Comparison of ENCODE assay signal across 26 mouse cellular contexts in genomic region chr15:74330131-74330530, GRCm38 (mm10).
DNase-seq lines count a peak whose midpoint lies in the region; ATAC-seq and TF ChIP-seq lines count a peak whose summit lies in the region.
"Had no signal": no experiment of that assay in that cellular context is flagged by ENCODE, and none has a peak within 500 bp of the region (broad histone marks: within the 10 kb centered on the region; RNA-seq: fewer than 3 reads in every experiment).

No protein-coding gene starts in this region.

- 72% methylated on average over 3 of the region's 3 CpGs for WGBS in midbrain, embryonic 11.5 days
- WGBS in midbrain, embryonic 15.5 days, result 53% methylated on average over 3 of the region's 3 CpGs
- 68% methylated on average over 3 of the region's 3 CpGs for WGBS in hindbrain, embryonic 16.5 days

- no peak overlapping the region for H3K4me3 ChIP-seq in layer of hippocampus, adult 2 months
- no peak overlapping the region for H3K4me3 ChIP-seq in midbrain, embryonic 11.5 days (ENCODE audit: low read depth, low read length)
- H3K4me3 ChIP-seq in midbrain, embryonic 15.5 days, result no peak overlapping the region
- H3K4me3 ChIP-seq in hindbrain, embryonic 16.5 days (ENCODE audit: low read length), result no peak overlapping the region
- H3K4me3 ChIP-seq: embryonic facial prominence, embryonic 10.5 days; embryonic facial prominence, embryonic 15.5 days; forebrain, embryonic 12.5 days; hindbrain, embryonic 10.5 days; hindbrain, embryonic 15.5 days; kidney, embryonic 15.5 days; liver, embryonic 12.5 days; midbrain, embryonic 12.5 days; stomach, embryonic 15.5 days had no signal

- no peak for TF ChIP-seq CTCF in layer of hippocampus, adult 2 months (conservative IDR thresholded peaks at IDR 0.05)

- no peak for DNase-seq in layer of hippocampus, adult 2 months (ENCODE audit: low spot score in 2 of 2)
- no peak for DNase-seq in layer of hippocampus, postnatal 10 days (ENCODE audit: low spot score in 2 of 2)
- peak; percentile 68 for DNase-seq in midbrain, embryonic 11.5 days (ENCODE audit: low spot score, missing footprints)
- DNase-seq in Muller cell, postnatal 12 days (ENCODE audit: inconsistent ontology term), result peak; percentile 6
- peak; percentile 41 to 48 for DNase-seq in left cerebral cortex, postnatal 36 days (ENCODE audit: low spot score in 2 of 2)
- no peak for DNase-seq in thymus, postnatal 36 days
- DNase-seq: adrenal gland, postnatal 25 days; cerebellum, adult 18-20 months; cerebellum, postnatal 10 days; heart, postnatal 14 days; kidney, adult 18-20 months; kidney, postnatal 36 days; liver, postnatal 0 days; lung, postnatal 36 days; thymus, postnatal 14 days had no signal

- no peaks in the 10 kb centered on the region for H3K9me3 ChIP-seq in midbrain, embryonic 11.5 days (ENCODE audit: control insufficient read depth, low read length)
- H3K9me3 ChIP-seq in midbrain, embryonic 15.5 days, result no peaks in the 10 kb centered on the region
- H3K9me3 ChIP-seq in hindbrain, embryonic 16.5 days (ENCODE audit: control insufficient read depth, low read length), result no peaks in the 10 kb centered on the region
- H3K9me3 ChIP-seq: embryonic facial prominence, embryonic 10.5 days; embryonic facial prominence, embryonic 15.5 days; forebrain, embryonic 12.5 days; hindbrain, embryonic 10.5 days; hindbrain, embryonic 15.5 days; kidney, embryonic 15.5 days; liver, embryonic 12.5 days; midbrain, embryonic 12.5 days; stomach, embryonic 15.5 days had no signal

- H3K9ac ChIP-seq in midbrain, embryonic 11.5 days (ENCODE audit: low read length), result no peak overlapping the region
- no peak overlapping the region for H3K9ac ChIP-seq in midbrain, embryonic 15.5 days
- H3K9ac ChIP-seq in hindbrain, embryonic 16.5 days (ENCODE audit: low read depth, low read length), result no peak overlapping the region
- H3K9ac ChIP-seq: embryonic facial prominence, embryonic 15.5 days; forebrain, embryonic 12.5 days; hindbrain, embryonic 15.5 days; kidney, embryonic 15.5 days; liver, embryonic 12.5 days; liver, postnatal 0 days; midbrain, embryonic 12.5 days; stomach, embryonic 15.5 days had no signal

- H3K36me3 ChIP-seq in midbrain, embryonic 11.5 days (ENCODE audit: control insufficient read depth, insufficient read depth, low read length), result no peaks in the 10 kb centered on the region
- no peaks in the 10 kb centered on the region for H3K36me3 ChIP-seq in midbrain, embryonic 15.5 days (replicated peaks)
- H3K36me3 ChIP-seq in hindbrain, embryonic 16.5 days (ENCODE audit: control insufficient read depth, insufficient read depth, low read length), result no peaks in the 10 kb centered on the region
- H3K36me3 ChIP-seq: embryonic facial prominence, embryonic 10.5 days; embryonic facial prominence, embryonic 15.5 days; forebrain, embryonic 12.5 days; hindbrain, embryonic 10.5 days; hindbrain, embryonic 15.5 days; kidney, embryonic 15.5 days; liver, embryonic 12.5 days; midbrain, embryonic 12.5 days; stomach, embryonic 15.5 days had no signal

- intact Hi-C loops in left cerebral cortex, postnatal 36 days (cut with DNase I), result no loop called here

- H3K27ac ChIP-seq in layer of hippocampus, adult 2 months, result peak overlapping the region; percentile 91
- no peak overlapping the region for H3K27ac ChIP-seq in midbrain, embryonic 11.5 days (ENCODE audit: low read depth, low read length)
- no peak overlapping the region for H3K27ac ChIP-seq in midbrain, embryonic 15.5 days
- H3K27ac ChIP-seq in hindbrain, embryonic 16.5 days (ENCODE audit: low read depth, low read length), result no peak overlapping the region
- H3K27ac ChIP-seq: embryonic facial prominence, embryonic 10.5 days; embryonic facial prominence, embryonic 15.5 days; forebrain, embryonic 12.5 days; hindbrain, embryonic 10.5 days; hindbrain, embryonic 15.5 days; kidney, embryonic 15.5 days; liver, embryonic 12.5 days; midbrain, embryonic 12.5 days; stomach, embryonic 15.5 days had no signal

- no peaks in the 10 kb centered on the region; the same call in 1 of the 2 replicates for H3K4me1 ChIP-seq in midbrain, embryonic 11.5 days (ENCODE audit: control insufficient read depth, insufficient read depth, low read length)
- H3K4me1 ChIP-seq in midbrain, embryonic 15.5 days, result no peaks in the 10 kb centered on the region; the same call in 1 of the 2 replicates
- no peaks in the 10 kb centered on the region; the same call in none of the 2 replicates for H3K4me1 ChIP-seq in hindbrain, embryonic 16.5 days (ENCODE audit: control insufficient read depth, insufficient read depth, low read depth, low read length)
- H3K4me1 ChIP-seq: embryonic facial prominence, embryonic 15.5 days; kidney, embryonic 15.5 days; liver, embryonic 12.5 days; stomach, embryonic 15.5 days had no signal

- H3K27me3 ChIP-seq in midbrain, embryonic 11.5 days (ENCODE audit: control insufficient read depth, insufficient read depth, low read length), result no peaks in the 10 kb centered on the region
- no peaks in the 10 kb centered on the region for H3K27me3 ChIP-seq in midbrain, embryonic 15.5 days (replicated peaks)
- no peaks in the 10 kb centered on the region for H3K27me3 ChIP-seq in hindbrain, embryonic 16.5 days (replicated peaks; ENCODE audit: control insufficient read depth, insufficient read depth, low read length)
- H3K27me3 ChIP-seq: embryonic facial prominence, embryonic 15.5 days; forebrain, embryonic 12.5 days; hindbrain, embryonic 15.5 days; liver, embryonic 12.5 days; midbrain, embryonic 12.5 days; stomach, embryonic 15.5 days had no signal

- ATAC-seq in midbrain, embryonic 11.5 days (ENCODE audit: low FRiP score), result no peak
- ATAC-seq in midbrain, embryonic 15.5 days (replicated peaks), result no peak
- no peak for ATAC-seq in hindbrain, embryonic 16.5 days
- ATAC-seq: liver, embryonic 12.5 days; liver, postnatal 0 days had no signal

- no peak overlapping the region for H3K4me2 ChIP-seq in midbrain, embryonic 11.5 days
- H3K4me2 ChIP-seq in midbrain, embryonic 15.5 days, result no peak overlapping the region
- no peak overlapping the region for H3K4me2 ChIP-seq in hindbrain, embryonic 16.5 days (ENCODE audit: low read length)
- H3K4me2 ChIP-seq: embryonic facial prominence, embryonic 15.5 days; forebrain, embryonic 12.5 days; hindbrain, embryonic 15.5 days; kidney, embryonic 15.5 days; liver, embryonic 12.5 days; midbrain, embryonic 12.5 days; stomach, embryonic 15.5 days had no signal

Comparison
In these comparisons a context has a peak if more than half of its experiments do, and no peak if none do; other contexts are left out.
1. DNase-seq: peak in midbrain, embryonic 11.5 days (single experiment), Muller cell, postnatal 12 days (single experiment) and left cerebral cortex, postnatal 36 days (2 of 2); none in layer of hippocampus, adult 2 months (0 of 2), layer of hippocampus, postnatal 10 days (0 of 2) and thymus, postnatal 36 days (0 of 2).